Mouse (Mus musculus): Measurements from ENCODE around the gene Fkbp2. TPM values are rescaled to one million over a fixed set of nuclear protein-coding genes. Genes with fewer than 3 reads are reported as not detected.
A peak's percentile ranks its signal among the peaks of the same experiment; 100 is the strongest.

The Fkbp2 gene
- total RNA-seq, 1 experiment = 51.0 TPM

GRCm38 (mm10) chr19:6979001-6979479 is 1.3 kb downstream of the Fkbp2 start:
- Histone ChIP-seq H3K9me3 (ENCODE audit: control insufficient read depth, insufficient read depth, low read depth, low read length) (no peaks in the 10 kb centered on the region), H3K9ac (ENCODE audit: insufficient read depth, low read depth, low read length, poor library complexity, severe bottlenecking) (peak overlapping the region; percentile 72), H3K4me3 (ENCODE audit: insufficient read depth in 1 of 2, low read depth in 1 of 2, low read length in 2 of 2, poor library complexity in 1 of 2, severe bottlenecking in 1 of 2) (peak overlapping the region; percentile 80 to 93), H3K27ac (ENCODE audit: insufficient read depth, low read depth, low read length, poor library complexity, severe bottlenecking) (peak overlapping the region; percentile 35), H3K4me1 (ENCODE audit: control insufficient read depth in 2 of 2, insufficient read depth in 2 of 2, low read length in 2 of 2, poor library complexity in 1 of 2) (peaks cover 3 to 13% of the 10 kb centered on the region in 2 experiments; a peak in 3 of 4 replicates), H3K36me3 (ENCODE audit: control insufficient read depth, insufficient read depth, low read length, poor library complexity, severe bottlenecking) (peaks cover 35% of the 10 kb centered on the region)
- no peak for TF ChIP-seq ZNF384 (IDR thresholded peaks at IDR 0.05; ENCODE audit: low read depth, low read length)
- no peak for TF ChIP-seq ZC3H11A (IDR thresholded peaks at IDR 0.05; ENCODE audit: borderline replicate concordance, low read depth, low read length)
- TF ChIP-seq CHD2 (IDR thresholded peaks at IDR 0.05; ENCODE audit: low read depth, low read length) = no peak
- TF ChIP-seq HCFC1 (IDR thresholded peaks at IDR 0.05; ENCODE audit: borderline replicate concordance, insufficient read depth, low read length) = no peak
- no peak for TF ChIP-seq MAFK (IDR thresholded peaks at IDR 0.05; ENCODE audit: insufficient read depth, low read depth, low read length)
- in situ Hi-C loops (cut with MboI; ENCODE audit: low sequenced_read_pairs in 2 of 2, unreplicated experiment in 2 of 2) = no loop called here
- DNase-seq (ENCODE audit: low read depth, low spot score) = no peak

- Histone ChIP-seq H3K9me3 (ENCODE audit: control insufficient read depth, insufficient read depth, low read depth, low read length) (no peaks in the 10 kb centered on the region), H3K27ac (ENCODE audit: insufficient read depth, low read depth, low read length, poor library complexity, severe bottlenecking) (no peak overlapping the region), H3K36me3 (ENCODE audit: control insufficient read depth, insufficient read depth, low read length, poor library complexity, severe bottlenecking) (peaks cover 32% of the 10 kb centered on the region), H3K4me1 (ENCODE audit: control insufficient read depth in 2 of 2, insufficient read depth in 2 of 2, low read length in 2 of 2, poor library complexity in 1 of 2) (peaks cover 5 to 16% of the 10 kb centered on the region in 2 experiments), H3K4me3 (ENCODE audit: insufficient read depth in 1 of 2, low read depth in 1 of 2, low read length in 2 of 2, poor library complexity in 1 of 2, severe bottlenecking in 1 of 2) (peak overlapping the region; percentile 80 to 93; a peak in 2 of 4 replicates), H3K9ac (ENCODE audit: insufficient read depth, low read depth, low read length, poor library complexity, severe bottlenecking) (no peak overlapping the region; the same call in 1 of the 2 replicates)
- in situ Hi-C loops (cut with MboI; ENCODE audit: low sequenced_read_pairs in 2 of 2, unreplicated experiment in 2 of 2) = no loop called here
- TF ChIP-seq CHD2 (IDR thresholded peaks at IDR 0.05; ENCODE audit: low read depth, low read length) (no peak), MAFK (IDR thresholded peaks at IDR 0.05; ENCODE audit: insufficient read depth, low read depth, low read length) (no peak), HCFC1 (IDR thresholded peaks at IDR 0.05; ENCODE audit: borderline replicate concordance, insufficient read depth, low read length) (no peak), ZC3H11A (IDR thresholded peaks at IDR 0.05; ENCODE audit: borderline replicate concordance, low read depth, low read length) (no peak), ZNF384 (IDR thresholded peaks at IDR 0.05; ENCODE audit: low read depth, low read length) (no peak)
- DNase-seq (ENCODE audit: low read depth, low spot score) = no peak
Observed at GRCm38 (mm10) chr19:6978639-6978974, 1.7 kb downstream of the Fkbp2 start.

- Histone ChIP-seq H3K9ac (ENCODE audit: insufficient read depth, low read depth, low read length, poor library complexity, severe bottlenecking) (no peak overlapping the region; the same call in 1 of the 2 replicates), H3K36me3 (ENCODE audit: control insufficient read depth, insufficient read depth, low read length, poor library complexity, severe bottlenecking) (peaks cover 28% of the 10 kb centered on the region), H3K27ac (ENCODE audit: insufficient read depth, low read depth, low read length, poor library complexity, severe bottlenecking) (no peak overlapping the region), H3K4me1 (ENCODE audit: control insufficient read depth in 2 of 2, insufficient read depth in 2 of 2, low read length in 2 of 2, poor library complexity in 1 of 2) (peaks cover 5 to 19% of the 10 kb centered on the region in 2 experiments), H3K4me3 (ENCODE audit: insufficient read depth in 1 of 2, low read depth in 1 of 2, low read length in 2 of 2, poor library complexity in 1 of 2, severe bottlenecking in 1 of 2) (no peak overlapping the region), H3K9me3 (ENCODE audit: control insufficient read depth, insufficient read depth, low read depth, low read length) (no peaks in the 10 kb centered on the region)
- in situ Hi-C loops (cut with MboI; ENCODE audit: low sequenced_read_pairs in 2 of 2, unreplicated experiment in 2 of 2) = no loop called here
- no peak for DNase-seq (ENCODE audit: low read depth, low spot score)
- TF ChIP-seq ZNF384 (IDR thresholded peaks at IDR 0.05; ENCODE audit: low read depth, low read length) (no peak), MAFK (IDR thresholded peaks at IDR 0.05; ENCODE audit: insufficient read depth, low read depth, low read length) (no peak), ZC3H11A (IDR thresholded peaks at IDR 0.05; ENCODE audit: borderline replicate concordance, low read depth, low read length) (no peak), CHD2 (IDR thresholded peaks at IDR 0.05; ENCODE audit: low read depth, low read length) (no peak), HCFC1 (IDR thresholded peaks at IDR 0.05; ENCODE audit: borderline replicate concordance, insufficient read depth, low read length) (no peak)
Observed at GRCm38 (mm10) chr19:6977759-6978638, 2.3 kb downstream of the Fkbp2 start.

GRCm38 (mm10) chr19:6975537-6976521 is 4.5 kb downstream of the Fkbp2 start, which contains the start of gene Plcb3:
Plcb3 (minus strand) TSS chr19:6976470.
- DNase-seq (ENCODE audit: low read depth, low spot score) = no peak
- Histone ChIP-seq H3K4me3 (ENCODE audit: insufficient read depth in 1 of 2, low read depth in 1 of 2, low read length in 2 of 2, poor library complexity in 1 of 2, severe bottlenecking in 1 of 2) (peak within 1 kb of the TSS; percentile 79 to 91), H3K9me3 (ENCODE audit: control insufficient read depth, insufficient read depth, low read depth, low read length) (no peaks in the 10 kb centered on the region), H3K36me3 (ENCODE audit: control insufficient read depth, insufficient read depth, low read length, poor library complexity, severe bottlenecking) (peaks cover 22% of the 10 kb centered on the region), H3K4me1 (ENCODE audit: control insufficient read depth in 2 of 2, insufficient read depth in 2 of 2, low read length in 2 of 2, poor library complexity in 1 of 2) (peaks cover 5 to 31% of the 10 kb centered on the region in 2 experiments), H3K9ac (ENCODE audit: insufficient read depth, low read depth, low read length, poor library complexity, severe bottlenecking) (peak within 1 kb of the TSS; percentile 88), H3K27ac (ENCODE audit: insufficient read depth, low read depth, low read length, poor library complexity, severe bottlenecking) (peak within 1 kb of the TSS; percentile 74)
- no peak for TF ChIP-seq MAFK (IDR thresholded peaks at IDR 0.05; ENCODE audit: insufficient read depth, low read depth, low read length)
- TF ChIP-seq CHD2 (IDR thresholded peaks at IDR 0.05; ENCODE audit: low read depth, low read length) = no peak
- no peak for TF ChIP-seq ZC3H11A (IDR thresholded peaks at IDR 0.05; ENCODE audit: borderline replicate concordance, low read depth, low read length)
- in situ Hi-C loops (cut with MboI; ENCODE audit: low sequenced_read_pairs in 2 of 2, unreplicated experiment in 2 of 2) = no loop called here

Data from ES-E14 (cell line).